Mouse (Mus musculus) hindbrain, embryonic 16.5 days (tissue): ENCODE measurements around the gene Ampd3. TPM values are rescaled to one million over a fixed set of nuclear protein-coding genes. Genes with fewer than 3 reads are reported as not detected.

Experiments used
- ATAC-seq: fragments of 200-750 bp; cut with Nextera tagmentation; 2 replicates; pipeline ENCODE4 v1.8.0; 2017; ENCODE audit warnings: moderate TSS enrichment, moderate library complexity
- H3K27ac ChIP-seq: fragments of 300-500 bp; sonication (generic); 2 replicates; pipeline ENCODE4 v1.5.1; 2014; ENCODE audit warnings: low read depth, mild to moderate bottlenecking, control low read depth, low read length, moderate library complexity
- H3K27me3 ChIP-seq: fragments of 300-500 bp; sonication (generic); replicated peaks from 2 replicates; pipeline ENCODE4 v1.6.1; 2014; ENCODE audit warnings: low read length; ENCODE audit not compliant: control insufficient read depth, insufficient read depth
- H3K36me3 ChIP-seq: fragments of 300-500 bp; sonication (generic); 2 replicates; pipeline ENCODE4 v1.6.1; 2014; ENCODE audit warnings: mild to moderate bottlenecking, low read length, moderate library complexity, mixed read lengths; ENCODE audit not compliant: control insufficient read depth, insufficient read depth
- H3K4me1 ChIP-seq: fragments of 300-500 bp; sonication (generic); 2 replicates; pipeline ENCODE4 v1.6.1; 2014; ENCODE audit warnings: low read depth, low read length; ENCODE audit not compliant: control insufficient read depth, insufficient read depth
- H3K4me2 ChIP-seq: fragments of 300-500 bp; sonication (generic); 2 replicates; pipeline ENCODE4 v1.6.1; 2014; ENCODE audit warnings: mild to moderate bottlenecking, low read length, control low read depth, moderate library complexity
- H3K4me3 ChIP-seq: fragments of 300-500 bp; sonication (generic); 2 replicates; pipeline ENCODE4 v1.5.1; 2014; ENCODE audit warnings: mild to moderate bottlenecking, low read length, control low read depth, moderate library complexity
- H3K9ac ChIP-seq: fragments of 300-500 bp; sonication (generic); 2 replicates; pipeline ENCODE4 v1.6.1; 2014; ENCODE audit warnings: low read depth, mild to moderate bottlenecking, control low read depth, low read length, moderate library complexity
- H3K9me3 ChIP-seq: fragments of 300-500 bp; sonication (generic); 2 replicates; pipeline ENCODE4 v1.6.1; 2014; ENCODE audit warnings: mild to moderate bottlenecking, low read length, moderate library complexity; ENCODE audit not compliant: control insufficient read depth
- WGBS: fragments of 180-500 bp; shearing (Covaris S2); extraction: QIAGEN DNeasy Blood & Tissue Kit; methylation state at CpG from one replicate; pipeline ENCODE4 v1.1.7; 2014; 5-methylcytosine and 5-hydroxymethylcytosine counted together
- polyA plus RNA-seq: library from polyadenylated mRNA; unstranded; fragments of >200 nt; fragmentation: Nextera tagmentation; extraction: Ambion mirVana; gene quantifications from 2 replicates; pipeline ENCODE4 v1.2.1, GENCODE M21; 2015

Ampd3 gene
- polyA plus RNA-seq, 1 experiment from 2014 or later = 14.3 TPM

- WGBS = 88% methylated on average over 11 of the region's 11 CpGs
- H3K9me3 ChIP-seq = no peaks in the 10 kb centered on the region
- ATAC-seq = no peak
- peaks cover 6% of the 10 kb centered on the region; the same call in 1 of the 2 replicates for H3K36me3 ChIP-seq
- H3K4me3 ChIP-seq = no peak overlapping the region
- H3K4me2 ChIP-seq = no peak overlapping the region
- H3K4me1 ChIP-seq = no peaks in the 10 kb centered on the region
- no peak overlapping the region for H3K9ac ChIP-seq
- H3K27ac ChIP-seq = no peak overlapping the region
- H3K27me3 ChIP-seq = no peaks in the 10 kb centered on the region
Measured at GRCm38 (mm10) chr7:110818787-110819350, 50.9 kb downstream of the Ampd3 start.

DNA sequence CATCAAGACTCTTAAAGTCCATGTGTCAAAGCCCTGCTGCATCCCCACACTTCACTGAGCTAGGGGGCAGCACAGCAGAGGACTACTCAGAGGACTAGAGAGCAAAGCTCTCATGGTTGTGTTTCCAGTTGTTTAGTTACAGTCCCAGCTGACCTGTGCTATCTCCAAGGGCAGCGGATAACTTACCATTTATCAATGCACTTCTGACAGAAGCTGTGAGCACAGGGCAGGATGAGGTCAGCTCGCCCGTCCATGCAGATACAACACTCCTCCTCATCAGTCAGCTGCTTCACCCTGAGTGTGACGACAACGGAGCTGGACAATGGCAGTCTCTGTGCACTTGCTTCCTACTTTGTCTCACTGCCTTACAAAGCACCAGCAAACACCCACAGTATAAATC lies 53.1 kb downstream of the Ampd3 start:
- Histone ChIP-seq H3K4me3 (no peak overlapping the region), H3K4me2 (no peak overlapping the region), H3K9me3 (no peaks in the 10 kb centered on the region), H3K9ac (no peak overlapping the region), H3K36me3 (peaks cover 10% of the 10 kb centered on the region), H3K4me1 (no peaks in the 10 kb centered on the region), H3K27me3 (no peaks in the 10 kb centered on the region), H3K27ac (no peak overlapping the region)
- 33% methylated on average over 5 of the region's 5 CpGs for WGBS
- ATAC-seq = no peak

DNA sequence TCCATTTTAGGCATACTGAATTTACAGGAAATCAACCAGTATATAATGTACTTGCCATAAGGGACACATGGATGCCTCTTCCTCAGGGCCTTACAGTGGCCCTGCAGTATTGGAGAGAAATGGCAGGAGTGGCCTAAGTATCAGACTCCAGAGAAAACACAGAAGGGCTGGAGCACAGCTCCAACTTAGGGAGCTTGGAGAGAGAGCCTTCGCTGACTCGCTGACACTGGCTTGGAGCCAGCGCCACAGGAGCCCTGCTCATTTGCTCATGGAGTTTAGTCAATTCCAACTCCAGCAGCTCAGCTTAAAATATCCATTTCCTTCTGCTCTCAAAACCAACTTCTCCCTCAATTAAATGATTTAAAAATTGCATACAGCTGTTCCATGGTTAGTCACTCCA lies 53.6 kb downstream of the Ampd3 start:
- H3K4me1 ChIP-seq = no peaks in the 10 kb centered on the region
- peak; percentile 78 for ATAC-seq
- H3K9me3 ChIP-seq = no peaks in the 10 kb centered on the region
- no peak overlapping the region for H3K4me3 ChIP-seq
- 47% methylated on average over 3 of the region's 3 CpGs for WGBS
- no peak overlapping the region for H3K9ac ChIP-seq
- H3K27me3 ChIP-seq = no peaks in the 10 kb centered on the region
- H3K4me2 ChIP-seq = no peak overlapping the region
- H3K27ac ChIP-seq = no peak overlapping the region
- peaks cover 12% of the 10 kb centered on the region for H3K36me3 ChIP-seq

- H3K4me3 ChIP-seq = no peak overlapping the region
- 64% methylated on average over 4 of the region's 4 CpGs for WGBS
- H3K4me2 ChIP-seq = no peak overlapping the region
- no peak overlapping the region for H3K9ac ChIP-seq
- no peaks in the 10 kb centered on the region for H3K9me3 ChIP-seq
- no peaks in the 10 kb centered on the region for H3K4me1 ChIP-seq
- H3K36me3 ChIP-seq = peaks cover 13% of the 10 kb centered on the region
- ATAC-seq = no peak
- H3K27ac ChIP-seq = no peak overlapping the region
- H3K27me3 ChIP-seq = no peaks in the 10 kb centered on the region
Measured at GRCm38 (mm10) chr7:110822055-110822454, 54.0 kb downstream of the Ampd3 start.

GRCm38 (mm10) chr7:110823076-110823475 lies 55.1 kb downstream of the Ampd3 start:
- Histone ChIP-seq H3K27me3 (no peaks in the 10 kb centered on the region), H3K4me1 (no peaks in the 10 kb centered on the region), H3K4me2 (no peak overlapping the region), H3K27ac (no peak overlapping the region), H3K9ac (no peak overlapping the region), H3K4me3 (no peak overlapping the region), H3K9me3 (no peaks in the 10 kb centered on the region), H3K36me3 (peaks cover 13% of the 10 kb centered on the region; the same call in 1 of the 2 replicates)
- no peak for ATAC-seq
- 90% methylated on average over 8 of the region's 8 CpGs for WGBS

GRCm38 (mm10) chr7:110823593-110823992 lies 55.6 kb downstream of the Ampd3 start:
- H3K36me3 ChIP-seq = peaks cover 13% of the 10 kb centered on the region; the same call in 1 of the 2 replicates
- no peak for ATAC-seq
- H3K9me3 ChIP-seq = no peaks in the 10 kb centered on the region
- no peaks in the 10 kb centered on the region for H3K4me1 ChIP-seq
- 68% methylated on average over 4 of the region's 4 CpGs for WGBS
- no peaks in the 10 kb centered on the region for H3K27me3 ChIP-seq
- no peak overlapping the region for H3K27ac ChIP-seq
- H3K4me2 ChIP-seq = no peak overlapping the region
- H3K4me3 ChIP-seq = no peak overlapping the region
- no peak overlapping the region for H3K9ac ChIP-seq

- H3K27ac ChIP-seq = no peak overlapping the region
- 85% methylated on average over 8 of the region's 8 CpGs for WGBS
Measured at GRCm38 (mm10) chr7:110823995-110824953, 56.3 kb downstream of the Ampd3 start.

GRCm38 (mm10) chr7:110833024-110833423 lies 65.0 kb downstream of the Ampd3 start:
- 90% methylated on average over 1 of the region's 1 CpGs for WGBS
- no peak for ATAC-seq
- peaks cover 7% of the 10 kb centered on the region for H3K36me3 ChIP-seq

More at GRCm38 (mm10) chr7:110823995-110824953, 56.3 kb downstream of the Ampd3 start:
- Histone ChIP-seq H3K36me3 (peaks cover 13% of the 10 kb centered on the region; the same call in 1 of the 2 replicates), H3K4me3 (no peak overlapping the region), H3K27me3 (no peaks in the 10 kb centered on the region), H3K4me1 (no peaks in the 10 kb centered on the region), H3K9ac (no peak overlapping the region), H3K9me3 (no peaks in the 10 kb centered on the region), H3K4me2 (no peak overlapping the region)
- no peak for ATAC-seq

DNA sequence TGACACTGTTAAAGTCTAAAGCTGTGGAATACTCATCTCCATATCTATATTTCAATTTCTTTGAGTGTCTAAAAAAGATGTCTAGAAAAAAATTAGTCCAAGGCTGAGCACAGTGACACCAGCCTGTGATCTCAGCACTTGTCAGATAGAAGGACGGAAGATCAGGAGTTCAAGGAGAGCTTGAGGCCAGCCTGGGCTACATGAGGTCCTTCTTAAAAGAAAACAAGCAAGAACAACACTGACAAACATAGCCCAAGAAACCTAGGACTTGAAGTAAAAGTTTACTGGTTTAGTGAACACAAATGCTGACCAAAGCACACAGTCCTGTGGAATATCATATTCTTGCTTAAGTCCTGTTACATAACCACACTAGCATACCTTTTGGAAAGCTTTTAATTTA lies 66.0 kb downstream of the Ampd3 start:
- H3K4me3 ChIP-seq = no peak overlapping the region
- no peak overlapping the region for H3K4me2 ChIP-seq
- ATAC-seq = no peak
- H3K9me3 ChIP-seq = no peaks in the 10 kb centered on the region
- H3K36me3 ChIP-seq = peaks cover 7% of the 10 kb centered on the region
- no peaks in the 10 kb centered on the region for H3K27me3 ChIP-seq
- no peak overlapping the region for H3K27ac ChIP-seq
- H3K9ac ChIP-seq = no peak overlapping the region
- 100% methylated on average over 1 of the region's 1 CpGs for WGBS
- no peaks in the 10 kb centered on the region for H3K4me1 ChIP-seq

More at GRCm38 (mm10) chr7:110833024-110833423, 65.0 kb downstream of the Ampd3 start:
- Histone ChIP-seq H3K27me3 (no peaks in the 10 kb centered on the region), H3K27ac (no peak overlapping the region), H3K9me3 (no peaks in the 10 kb centered on the region), H3K4me3 (no peak overlapping the region), H3K4me2 (no peak overlapping the region), H3K9ac (no peak overlapping the region), H3K4me1 (no peaks in the 10 kb centered on the region)
